Mouse (Mus musculus): ENCODE results near the gene Gtf2i.

GRCm38 (mm10) chr5:134341321-134341720 lies 26.8 kb upstream of the Gtf2i start:
- no peak for TF ChIP-seq POLR2A (IDR thresholded peaks at IDR 0.05; ENCODE audit: insufficient read depth, low read depth, low read length)
- peak; percentile 81 for TF ChIP-seq CTCF (IDR thresholded peaks at IDR 0.05)
- no peak for TF ChIP-seq EP300 (IDR thresholded peaks at IDR 0.05; ENCODE audit: insufficient read depth, low read depth, low read length)

Measured in heart, adult 2 months (tissue).